Mouse (Mus musculus): ENCODE measurements around the gene Adamtsl3.

Gene Adamtsl3

DNA sequence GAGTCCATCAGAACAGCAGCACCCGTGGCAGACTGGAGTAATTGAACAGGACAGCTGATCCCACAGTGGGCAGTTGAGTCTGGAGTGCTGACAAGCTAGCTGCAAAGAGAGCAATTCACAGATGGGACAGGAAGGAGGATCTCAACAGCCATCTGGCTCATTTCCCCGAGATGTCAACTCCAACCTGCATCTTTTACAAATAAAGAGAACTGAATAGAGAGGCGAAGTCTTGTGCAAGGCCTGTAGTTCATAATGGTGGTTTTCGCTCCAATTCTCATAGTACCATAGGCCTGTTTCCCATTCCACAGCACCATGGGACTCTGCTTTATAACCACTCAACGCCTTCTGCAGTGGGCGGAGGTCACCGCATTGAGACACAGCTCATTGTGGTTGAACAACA is 195.9 kb downstream of the Adamtsl3 start:
- DNase-seq, result no peak

DNA sequence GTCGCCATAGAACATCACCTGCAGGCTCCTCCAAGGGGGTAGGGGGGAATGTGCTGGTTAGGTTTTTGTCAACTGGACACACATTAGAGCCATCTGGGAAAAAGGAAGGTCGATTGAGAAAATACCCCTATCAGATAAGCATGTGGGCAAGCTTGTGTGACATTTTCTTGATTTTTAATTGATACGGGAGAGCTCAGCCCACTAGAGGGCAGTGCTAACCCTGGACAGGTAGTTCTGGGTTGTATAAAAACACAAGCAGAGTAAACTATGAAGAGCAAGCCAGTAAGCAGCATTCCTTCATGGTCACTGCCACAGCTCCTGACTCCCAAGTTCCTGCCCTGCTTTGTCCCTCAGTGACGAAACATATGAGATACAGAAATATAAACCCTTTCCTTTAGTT is 197.7 kb downstream of the Adamtsl3 start:
- no peak for DNase-seq

DNA sequence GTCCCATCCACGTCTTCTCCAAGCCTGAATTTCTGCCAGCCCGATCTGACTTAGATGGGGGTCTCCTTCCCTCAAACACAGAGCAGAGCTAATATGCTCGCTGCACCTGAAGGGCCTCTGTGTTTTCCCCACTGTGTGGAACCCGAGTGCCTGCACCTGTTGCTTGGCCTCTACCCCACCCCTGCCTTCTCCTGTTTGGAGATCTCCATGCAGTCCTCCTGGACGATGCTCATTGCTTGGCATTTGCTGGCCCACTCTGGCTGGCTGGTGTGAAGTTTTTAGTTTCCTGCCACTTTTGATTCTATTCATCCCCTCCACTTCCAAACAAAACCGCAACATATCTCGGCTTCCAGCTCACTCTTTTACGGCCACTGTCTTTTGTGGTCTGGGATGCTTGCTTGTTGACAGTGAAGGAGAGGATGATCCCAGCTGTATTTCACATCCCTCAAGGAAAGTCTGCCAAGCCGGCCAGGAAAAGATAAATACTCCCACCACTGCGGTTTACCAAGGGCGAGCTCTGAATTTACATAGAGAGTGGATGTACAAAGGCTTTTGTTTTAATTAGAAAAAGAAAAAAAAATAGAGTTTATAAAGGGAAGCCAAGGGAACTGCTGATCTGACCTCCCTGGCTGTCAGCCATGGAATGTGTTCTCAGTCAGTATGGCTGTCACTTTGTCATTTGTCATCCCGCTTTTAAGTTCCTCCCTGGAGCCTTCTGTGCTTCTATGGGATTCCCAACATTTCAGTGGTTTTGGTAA is 198.4 kb downstream of the Adamtsl3 start:
- peak; percentile 69 for DNase-seq

DNA sequence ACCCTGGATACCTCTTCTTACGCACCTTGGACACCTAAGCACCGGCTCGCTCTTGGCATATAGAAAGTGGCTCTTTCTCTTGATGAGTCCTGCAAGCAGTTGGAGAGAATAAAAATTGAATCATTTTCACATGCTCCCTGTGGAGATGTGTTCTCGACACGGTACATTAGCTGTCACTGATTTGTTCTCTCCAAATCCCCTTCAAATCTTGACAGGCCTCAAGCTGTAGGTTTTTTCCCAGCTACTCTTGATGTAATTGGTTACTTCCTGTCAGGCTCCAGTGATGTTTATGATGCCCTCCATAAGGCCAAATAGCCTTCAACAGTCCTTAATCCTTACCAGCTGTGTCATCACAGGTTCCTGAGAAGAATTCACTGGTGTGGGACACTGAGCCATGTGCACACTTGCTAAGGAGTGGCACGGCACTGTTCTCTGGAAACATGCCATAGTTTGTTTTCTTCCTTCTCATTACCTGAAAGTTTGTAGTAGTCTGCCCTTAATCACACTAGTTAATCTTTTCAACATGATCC is 209.0 kb downstream of the Adamtsl3 start:
- no peak for DNase-seq

DNA sequence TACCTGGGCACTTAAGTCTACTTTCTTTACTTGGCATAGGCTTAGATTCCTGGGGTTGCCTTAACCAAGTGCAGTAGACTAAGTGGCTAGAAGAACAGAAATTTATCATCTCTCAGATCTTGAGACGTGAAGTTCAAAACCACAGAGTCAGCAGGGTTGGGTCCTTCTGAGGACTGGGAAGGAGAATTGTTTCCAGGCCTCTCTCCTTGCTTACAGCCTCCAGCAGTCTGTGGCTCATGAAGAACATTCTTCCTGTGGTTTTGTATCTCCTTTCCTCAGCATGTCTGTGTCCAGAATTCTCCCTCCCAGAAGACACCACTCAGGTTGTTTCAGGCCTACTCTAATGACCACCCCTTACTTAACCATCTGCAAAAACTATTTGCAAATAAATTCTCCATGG is 216.5 kb downstream of the Adamtsl3 start:
- no peak for DNase-seq

DNA sequence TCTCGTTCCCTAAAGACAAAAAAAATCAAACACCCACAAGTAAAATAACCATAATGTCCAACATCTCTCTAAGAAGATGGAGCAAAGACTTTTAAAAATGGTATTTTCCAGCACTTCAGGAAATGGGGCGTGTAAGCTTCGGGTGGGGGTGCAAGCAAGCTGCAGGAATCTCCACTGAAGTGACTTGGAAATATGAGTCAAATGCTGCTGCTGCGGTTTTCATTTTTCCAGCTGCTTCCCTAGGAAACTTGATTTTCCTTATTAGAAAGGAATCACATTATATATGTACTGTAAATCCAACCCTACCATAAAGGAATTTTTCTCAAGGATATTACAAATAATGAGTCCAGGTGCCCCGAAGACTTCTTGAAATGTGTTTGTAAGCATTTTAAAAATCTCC is 220.3 kb downstream of the Adamtsl3 start:
- no peak for DNase-seq

DNA sequence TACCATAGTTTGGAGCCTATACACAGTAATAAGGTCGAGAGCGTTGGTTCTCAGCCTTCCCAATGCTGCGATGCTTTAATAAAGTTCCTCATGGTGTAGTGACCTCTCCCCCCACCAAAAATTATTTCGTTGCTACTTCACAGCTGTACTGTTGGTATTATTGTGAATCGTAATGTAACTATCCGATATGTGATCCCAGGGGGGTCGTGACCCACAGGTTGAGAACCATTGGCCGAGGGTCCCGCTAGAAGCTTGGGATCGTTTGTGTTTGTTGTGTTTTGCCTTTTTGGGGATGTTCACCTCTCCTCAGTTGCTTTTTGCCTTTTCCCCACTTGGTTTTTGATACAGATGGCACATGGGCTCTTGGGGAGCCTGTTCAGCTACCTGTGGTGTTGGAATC is 220.9 kb downstream of the Adamtsl3 start:
- no peak for DNase-seq

DNA sequence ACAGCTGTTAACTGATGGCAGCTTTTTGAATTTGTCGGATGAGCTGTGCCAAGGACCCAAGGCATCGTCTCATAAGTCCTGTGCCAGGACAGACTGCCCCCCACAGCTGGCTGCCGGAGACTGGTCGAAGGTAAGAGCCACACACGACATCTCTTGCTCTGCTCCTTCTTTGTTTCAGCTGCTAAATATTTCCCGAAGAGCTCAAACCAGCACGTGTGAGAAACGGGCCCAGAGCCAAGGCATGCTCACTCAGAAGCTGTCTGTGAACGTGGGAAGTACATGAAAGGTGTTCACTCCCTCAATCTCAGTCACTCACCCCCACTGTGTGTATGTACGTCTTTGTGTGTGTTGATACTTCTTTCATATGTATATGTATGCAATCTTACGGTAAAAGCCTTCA is 221.6 kb downstream of the Adamtsl3 start:
- DNase-seq, result peak; percentile 4

DNA sequence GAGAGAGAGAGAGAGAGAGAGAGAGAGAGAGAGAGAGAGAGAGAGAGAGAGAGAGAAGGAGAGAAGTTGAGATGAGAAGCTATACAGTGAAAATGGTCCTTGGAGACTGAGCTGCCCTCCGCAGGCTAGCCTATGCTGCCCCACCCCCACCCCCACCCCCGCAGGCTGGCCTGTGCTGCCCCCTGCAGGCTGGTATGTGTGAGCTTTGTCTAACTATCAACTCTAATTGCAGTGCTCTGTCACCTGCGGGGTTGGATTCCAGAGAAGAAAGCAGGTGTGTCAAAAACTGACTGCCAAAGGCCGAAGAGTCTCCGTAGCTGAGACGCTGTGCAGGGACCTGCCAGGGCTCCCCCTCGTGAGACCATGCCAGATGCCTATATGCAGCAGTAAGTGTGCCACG is 231.2 kb downstream of the Adamtsl3 start:
- DNase-seq, result no peak

DNA sequence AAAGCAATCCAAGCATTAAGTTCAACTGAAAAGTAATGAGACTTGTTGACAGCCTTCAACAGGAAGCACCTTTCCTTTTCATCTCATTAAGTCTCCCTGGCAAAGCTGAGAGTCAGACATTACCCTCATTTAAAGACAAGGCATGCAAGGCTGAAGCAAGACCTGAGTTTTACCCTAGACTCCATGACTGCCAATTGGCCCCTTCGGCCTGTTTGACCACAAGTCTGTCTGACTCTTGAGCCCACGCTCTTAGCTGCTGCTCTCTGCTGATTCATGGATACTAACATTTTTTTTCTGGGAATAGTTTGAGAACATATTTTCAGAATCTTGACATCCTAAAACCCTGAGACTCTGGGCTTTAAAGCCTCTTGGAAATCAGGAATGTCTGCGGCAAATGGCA is 232.3 kb downstream of the Adamtsl3 start:
- DNase-seq, result no peak

DNA sequence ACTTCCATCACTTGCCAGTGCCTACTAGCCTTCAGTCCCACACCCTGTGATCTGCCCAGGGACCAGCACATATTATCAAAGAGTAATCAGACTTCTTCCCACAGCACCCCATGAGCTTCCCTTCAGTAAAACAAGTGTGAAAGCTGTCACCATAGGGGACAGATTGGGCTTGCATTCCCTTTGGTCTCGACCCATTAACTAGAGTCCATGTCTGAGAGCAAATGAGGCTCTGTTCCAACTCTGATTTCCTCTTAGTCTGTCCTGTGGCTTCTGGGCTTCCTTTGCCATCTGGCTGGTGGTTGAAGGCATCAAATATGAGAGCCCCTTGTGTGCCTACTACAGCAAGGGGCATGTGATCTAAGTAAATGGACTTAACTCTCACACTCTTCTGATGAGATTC is 237.5 kb downstream of the Adamtsl3 start:
- no peak for DNase-seq

DNA sequence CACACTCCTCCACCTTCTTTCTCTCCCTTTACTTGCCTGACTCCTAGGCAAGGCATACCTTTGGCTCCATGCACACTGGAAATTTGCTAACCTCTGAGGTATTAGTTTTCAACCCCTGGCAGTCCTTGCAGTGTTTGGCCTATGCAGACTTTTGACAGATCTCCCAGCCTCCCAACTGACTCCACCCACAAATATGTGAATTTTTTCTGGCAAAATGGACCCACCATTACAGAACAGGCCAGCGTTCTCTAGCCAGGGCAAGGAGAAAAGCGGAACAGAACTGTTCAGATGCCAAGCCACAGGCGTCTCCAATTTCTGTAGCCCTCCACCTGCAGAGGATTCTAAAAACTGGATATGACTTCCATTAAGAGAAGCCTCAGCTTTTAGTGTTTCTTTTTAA is 244.5 kb downstream of the Adamtsl3 start:
- DNase-seq, result no peak

DNA sequence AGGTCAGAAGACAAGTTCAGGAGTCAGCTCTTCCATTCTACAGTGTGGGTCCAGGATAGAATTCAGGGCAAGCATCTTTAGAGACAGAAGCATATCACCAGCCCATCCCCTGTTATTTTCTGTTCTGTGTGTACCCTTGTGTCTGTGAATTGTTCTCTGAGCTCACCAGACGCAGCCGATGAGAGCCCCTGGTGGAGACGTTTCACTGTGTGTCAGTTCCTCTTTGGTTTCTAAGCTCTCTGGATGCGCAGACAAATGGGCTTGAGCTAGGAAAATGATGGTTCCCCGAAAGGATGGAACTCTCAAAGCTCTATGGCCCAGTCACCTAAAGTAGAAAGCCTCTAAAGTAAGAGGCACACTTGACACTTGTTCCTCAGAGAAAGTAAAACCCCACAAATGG is 246.3 kb downstream of the Adamtsl3 start:
- DNase-seq, result no peak

DNA sequence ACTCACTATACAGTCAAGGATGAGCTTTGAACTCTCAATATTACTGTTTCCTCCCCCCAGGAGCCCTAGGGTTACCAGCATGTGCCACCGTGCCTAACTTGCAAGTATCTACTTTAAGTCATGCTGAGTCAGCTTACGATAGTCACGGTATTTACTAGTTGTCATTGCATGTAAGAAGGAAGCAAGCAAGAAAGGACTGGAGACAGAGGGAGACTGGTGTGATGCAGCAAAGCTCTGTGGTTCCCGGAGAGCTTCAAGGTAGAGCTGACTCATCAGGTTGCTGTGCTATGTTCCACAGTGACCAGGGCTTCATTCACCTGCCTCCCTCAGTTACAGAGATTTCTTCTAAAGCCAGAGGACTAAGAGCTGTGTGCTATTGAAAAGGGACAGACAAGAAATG is 247.0 kb downstream of the Adamtsl3 start:
- no peak for DNase-seq

DNA sequence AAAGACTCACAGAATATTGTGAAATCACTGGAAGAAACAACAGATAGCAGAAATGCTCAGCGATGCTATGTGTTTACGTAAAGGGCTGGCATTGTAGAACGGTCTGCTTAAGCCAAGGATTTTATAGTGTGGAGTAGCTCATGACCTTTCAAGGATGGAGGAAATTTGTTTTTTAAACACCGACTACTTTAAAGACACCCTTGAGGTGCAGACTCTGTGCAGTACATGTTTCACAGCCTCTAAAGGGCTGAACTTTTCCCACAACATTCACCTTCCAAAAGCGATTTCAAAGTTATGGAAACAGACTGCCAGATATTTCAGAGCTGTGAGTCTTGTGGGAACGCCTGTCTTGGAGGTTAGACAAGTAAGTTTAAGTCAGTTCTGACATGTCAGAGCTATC is 255.4 kb downstream of the Adamtsl3 start:
- DNase-seq, result no peak

DNA sequence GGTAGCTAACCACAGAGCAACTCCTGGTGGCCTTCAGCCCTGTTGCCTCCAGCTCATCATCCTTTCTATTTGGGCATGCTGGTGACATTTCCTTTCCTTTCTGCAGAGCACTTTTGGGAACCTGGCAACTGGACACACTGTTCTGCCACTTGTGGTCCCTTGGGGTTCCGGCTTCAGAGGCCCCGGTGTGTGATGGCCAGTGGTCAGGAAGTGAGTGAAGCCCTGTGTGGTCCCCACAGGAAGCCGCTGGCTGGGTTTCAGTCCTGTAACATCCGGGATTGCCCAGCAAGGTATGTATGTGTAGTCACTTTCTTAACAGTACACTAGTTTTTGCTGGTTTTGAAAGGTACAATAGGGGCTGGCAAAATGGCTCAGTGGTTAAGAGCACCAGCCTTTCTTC is 266.5 kb downstream of the Adamtsl3 start:
- DNase-seq, result no peak

DNA sequence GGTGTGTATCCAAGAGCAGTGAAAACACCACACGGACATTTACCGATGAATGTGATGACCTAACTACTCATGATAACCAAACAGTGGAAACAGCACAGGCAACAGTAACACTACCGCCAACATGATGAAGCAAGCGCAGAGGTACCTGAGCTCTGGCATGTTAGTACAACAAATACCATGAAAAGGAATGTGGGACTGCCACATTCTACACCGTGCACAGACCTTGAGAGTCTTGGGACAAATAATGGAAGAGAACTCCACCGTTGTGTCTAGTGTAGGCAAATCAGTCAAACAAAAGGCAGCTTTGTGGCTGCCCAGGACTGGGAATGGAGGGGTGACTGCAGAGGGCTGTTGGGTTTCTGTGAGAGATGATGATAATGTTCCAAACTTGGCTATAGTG is 269.9 kb downstream of the Adamtsl3 start:
- DNase-seq, result no peak

DNA sequence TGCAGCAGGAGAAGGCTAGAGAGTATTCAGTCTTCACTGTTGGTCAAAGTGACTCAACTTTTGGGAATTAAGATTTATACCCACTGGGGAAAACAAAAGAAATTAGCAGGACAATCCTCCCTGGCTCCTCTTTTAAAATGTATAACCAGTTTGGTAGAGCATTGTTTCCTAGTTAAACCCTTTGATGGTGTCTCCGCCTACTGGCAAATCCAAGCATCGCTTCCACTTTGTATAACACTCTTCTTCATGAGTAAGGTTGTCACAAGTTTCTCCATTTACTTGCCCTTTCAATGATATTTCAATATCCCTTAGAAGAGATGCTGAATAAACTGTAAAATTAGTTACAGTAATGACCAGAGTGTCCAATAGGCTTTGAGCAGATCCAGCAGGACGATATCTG is 274.1 kb downstream of the Adamtsl3 start:
- peak; percentile 26 for DNase-seq

DNA sequence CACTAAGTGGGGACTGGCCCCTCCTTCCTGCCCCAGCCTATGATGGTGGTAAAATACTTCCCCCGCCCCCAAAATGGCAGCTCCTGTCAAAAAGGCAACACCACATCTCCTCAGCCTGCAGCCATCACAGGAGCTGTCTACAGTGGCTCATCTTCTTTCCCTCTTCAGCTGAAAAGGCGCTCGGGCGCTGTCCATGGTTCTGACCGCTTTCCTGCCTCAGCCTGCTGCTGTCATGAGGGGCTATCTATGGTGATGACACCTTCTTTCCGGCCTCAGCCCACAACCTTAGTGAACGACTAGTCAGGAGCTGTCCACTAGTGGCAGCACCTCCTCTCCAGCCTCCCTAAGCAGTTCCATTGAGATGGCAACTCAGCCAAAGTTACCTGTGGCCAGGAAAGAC is 289.8 kb downstream of the Adamtsl3 start:
- peak; percentile 66 for DNase-seq

DNA sequence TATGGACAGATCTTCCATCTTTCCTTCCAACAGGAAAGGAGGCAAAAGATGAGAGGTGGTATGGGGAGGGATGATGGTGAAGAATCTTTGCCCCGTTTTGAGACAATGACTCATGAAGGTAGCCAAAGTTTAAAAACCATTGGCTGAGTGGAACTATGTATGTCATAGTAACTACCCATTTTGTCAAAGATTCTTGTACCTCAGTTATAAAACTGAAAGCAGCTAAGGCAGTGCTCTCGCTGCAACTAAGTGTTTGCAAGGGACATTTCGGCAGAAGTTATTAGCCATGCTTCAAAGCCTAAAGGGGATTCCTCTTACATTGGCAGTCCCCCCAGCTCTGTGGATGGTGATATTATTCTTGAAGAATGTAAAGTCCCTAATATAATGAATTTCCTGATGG is 311.7 kb downstream of the Adamtsl3 start:
- DNase-seq, result no peak

DNA sequence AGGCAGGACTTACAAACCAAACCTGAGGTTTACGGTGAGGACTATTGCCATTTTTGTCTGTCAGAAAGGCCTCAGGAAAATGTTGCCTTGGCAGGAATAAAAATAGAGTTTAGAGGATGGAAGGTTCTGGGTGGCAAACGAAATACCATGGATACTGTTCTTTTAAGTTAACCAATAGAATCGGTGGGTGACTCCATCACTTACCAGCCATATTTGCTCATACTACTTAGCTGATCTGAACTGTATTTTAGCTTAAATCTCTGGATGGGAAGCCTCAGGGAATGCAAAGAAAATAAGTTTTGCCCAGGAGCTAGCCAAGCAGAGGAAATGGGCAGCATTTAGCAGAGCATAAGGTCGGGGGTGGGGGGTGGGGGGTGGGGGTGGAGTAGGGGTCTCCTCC is 312.4 kb downstream of the Adamtsl3 start:
- DNase-seq, result no peak

DNA sequence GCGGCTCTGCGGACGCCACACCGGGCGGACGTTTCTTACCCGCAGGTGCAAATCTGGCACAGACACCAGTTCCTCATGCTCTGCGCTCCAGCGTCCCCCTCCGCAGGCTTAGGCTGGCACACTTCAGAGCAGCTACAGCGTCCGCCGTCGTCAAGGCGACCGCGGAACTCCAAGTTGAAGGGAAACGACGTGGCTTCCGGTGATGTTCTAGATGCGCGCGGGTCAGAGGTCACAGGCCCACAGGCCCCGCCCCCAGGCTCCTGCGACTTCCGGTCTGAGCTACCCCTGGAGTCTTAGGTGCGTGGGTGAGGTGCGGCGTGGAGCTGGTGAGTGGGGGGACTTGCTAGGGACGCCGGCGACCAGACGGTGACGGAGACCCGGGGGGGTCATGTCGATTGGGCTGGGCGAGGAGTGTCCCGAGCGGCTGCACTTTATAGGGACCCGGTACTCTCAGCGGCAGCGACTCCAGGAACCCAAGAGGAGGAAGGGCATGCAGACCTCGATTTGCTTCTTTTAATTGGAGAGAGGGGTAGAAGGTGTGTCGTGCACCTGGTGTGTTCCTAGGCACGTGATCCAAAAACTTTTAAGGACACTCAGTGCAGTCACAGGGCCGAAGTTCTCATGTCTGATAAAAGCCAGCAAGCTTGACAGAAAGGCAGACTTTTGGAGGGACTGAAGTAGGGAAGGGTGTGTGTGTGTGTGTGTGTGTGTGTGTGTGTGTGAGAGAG is 313.0 kb downstream of the Adamtsl3 start, which contains the start of the genes Saxo2 and Efl1:
TSS of gene Saxo2 (minus strand) at position 176 of the 728 bp plus-strand sequence.
TSS of gene Efl1 (plus strand) at position 262 of the 728 bp plus-strand sequence.
- DNase-seq, result peak; percentile 96

DNA sequence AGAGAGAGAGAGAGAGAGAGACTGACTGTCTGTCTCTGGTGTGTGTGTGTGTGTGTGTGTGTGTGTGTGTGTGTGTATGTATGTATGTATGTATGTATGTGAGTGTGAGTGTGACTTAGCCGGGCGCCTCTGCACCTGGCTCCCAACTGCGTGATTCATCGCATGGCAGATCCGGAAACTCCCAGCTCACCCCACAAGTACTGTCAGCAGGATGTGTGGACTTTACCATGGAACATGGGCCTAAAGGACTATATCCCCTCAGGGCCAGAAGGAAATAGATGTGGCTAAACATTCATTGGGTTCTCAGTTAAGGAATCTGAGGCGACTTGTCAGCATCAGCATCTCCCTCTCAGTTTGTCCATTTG is 313.6 kb downstream of the Adamtsl3 start:
- DNase-seq, result no peak
